Mouse (Mus musculus): Measurements from ENCODE around the gene Dgat2.

Gene Dgat2

GRCm38 (mm10) chr7:99191411-99191810, 8.9 kb upstream of the Dgat2 start:
- DNase-seq = no peak

GRCm38 (mm10) chr7:99189885-99190284, 7.4 kb upstream of the Dgat2 start:
- DNase-seq = peak; percentile 36

- peak; percentile 14 for DNase-seq
Observed at GRCm38 (mm10) chr7:99188630-99189029, 6.1 kb upstream of the Dgat2 start.

DNA sequence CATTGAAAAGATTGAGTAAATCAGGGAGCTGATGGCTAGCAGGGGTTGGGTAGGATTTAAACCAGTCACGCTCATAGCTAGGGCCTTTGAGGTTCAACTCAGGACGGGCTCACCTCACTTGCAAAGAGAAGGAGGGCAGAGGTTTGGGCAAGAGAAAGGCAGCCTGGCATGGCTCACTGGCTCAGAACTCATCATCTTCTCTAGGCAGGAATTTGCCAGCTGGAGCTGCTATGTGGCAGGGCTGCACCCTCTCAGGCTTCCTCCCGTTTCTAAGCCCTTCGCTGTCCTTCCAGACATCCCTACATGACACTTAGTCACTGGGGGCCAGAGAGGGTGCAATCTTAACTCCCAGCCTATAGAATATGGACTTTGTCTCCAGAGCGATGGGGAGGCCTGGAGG, 4.9 kb upstream of the Dgat2 start:
- DNase-seq = no peak

GRCm38 (mm10) chr7:99185405-99185804, 2.9 kb upstream of the Dgat2 start:
- no peak for DNase-seq

DNA sequence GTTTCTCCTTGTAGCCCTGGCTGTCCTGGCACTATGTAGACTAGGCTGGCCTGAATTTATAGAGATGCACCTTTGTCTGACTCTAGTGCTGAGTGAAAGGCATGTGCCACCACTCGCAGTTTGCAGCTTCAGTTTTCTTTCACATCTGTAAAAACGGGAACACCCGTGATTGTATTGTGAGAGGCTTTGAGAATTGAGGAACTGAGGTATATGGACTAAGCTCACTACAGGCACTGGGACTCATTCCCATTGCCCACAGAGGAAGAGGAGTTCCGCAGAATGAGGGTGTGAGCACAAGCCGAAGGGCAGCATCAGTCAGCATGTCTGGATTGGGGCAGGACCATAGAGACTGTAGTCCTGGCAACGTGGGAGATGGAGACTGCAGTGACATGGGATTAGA, 1.2 kb upstream of the Dgat2 start:
- peak; percentile 44 for DNase-seq

DNA sequence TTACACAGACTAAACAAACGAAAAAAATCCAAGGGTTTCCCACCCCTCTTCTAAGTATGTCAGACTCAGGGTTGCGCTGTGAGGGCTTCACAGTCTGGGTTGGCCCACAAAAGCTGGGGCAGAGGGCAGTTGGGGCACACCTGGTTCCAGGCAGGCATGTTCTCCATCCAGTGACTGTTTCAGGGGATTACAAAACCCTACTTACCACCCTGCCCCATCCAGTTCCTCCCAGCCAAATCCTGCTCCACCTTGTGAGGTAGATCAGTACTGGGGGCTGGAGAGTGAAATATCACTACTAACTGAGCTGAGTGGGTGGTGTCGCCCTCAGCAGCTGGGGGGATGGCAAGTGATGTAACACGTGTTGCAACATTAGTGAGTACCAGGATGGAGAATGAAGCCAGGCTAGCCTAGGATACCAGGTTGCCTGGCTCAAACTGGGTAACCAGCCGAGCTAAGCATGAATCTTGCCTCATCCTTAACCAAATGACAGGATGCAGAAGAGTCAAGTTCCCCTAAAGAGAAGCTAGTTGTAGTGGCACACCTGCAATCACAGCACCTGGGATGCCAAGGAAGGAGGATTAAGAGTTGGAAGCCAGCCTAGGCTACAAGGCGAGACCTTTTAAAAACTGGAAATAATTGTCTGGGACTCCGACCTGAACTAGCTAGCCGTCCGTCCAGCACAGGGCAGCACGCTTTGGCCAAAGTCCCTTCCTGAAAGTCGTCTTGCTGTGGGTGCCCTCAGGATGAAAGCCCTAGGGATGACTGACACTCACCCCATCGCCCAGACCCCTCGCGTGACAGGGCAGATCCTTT, 694 bp downstream of the Dgat2 start:
- DNase-seq = peak; percentile 35

GRCm38 (mm10) chr7:99180162-99180561, 2.4 kb downstream of the Dgat2 start:
- DNase-seq = no peak

GRCm38 (mm10) chr7:99179271-99179670, 3.2 kb downstream of the Dgat2 start:
- DNase-seq = no peak

DNA sequence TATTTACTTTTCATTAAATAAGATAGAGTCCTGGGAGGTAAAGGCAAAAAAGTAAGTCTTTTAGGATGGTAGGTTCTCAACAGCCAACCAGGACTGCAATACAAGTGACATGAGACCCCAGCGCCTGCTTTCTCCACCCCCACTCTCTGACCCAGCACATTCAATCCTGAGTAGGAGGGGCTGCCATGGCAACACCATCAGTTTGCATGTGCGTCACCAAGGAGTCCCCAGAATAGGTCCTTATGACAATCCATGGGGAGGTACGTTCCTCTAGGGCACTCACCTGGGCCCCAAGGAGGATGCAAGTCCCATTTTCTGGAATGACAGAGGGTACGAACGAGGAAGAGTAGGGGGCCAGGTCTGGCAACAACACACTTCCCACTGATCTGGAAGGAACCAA, 5.1 kb downstream of the Dgat2 start:
- DNase-seq = no peak

DNA sequence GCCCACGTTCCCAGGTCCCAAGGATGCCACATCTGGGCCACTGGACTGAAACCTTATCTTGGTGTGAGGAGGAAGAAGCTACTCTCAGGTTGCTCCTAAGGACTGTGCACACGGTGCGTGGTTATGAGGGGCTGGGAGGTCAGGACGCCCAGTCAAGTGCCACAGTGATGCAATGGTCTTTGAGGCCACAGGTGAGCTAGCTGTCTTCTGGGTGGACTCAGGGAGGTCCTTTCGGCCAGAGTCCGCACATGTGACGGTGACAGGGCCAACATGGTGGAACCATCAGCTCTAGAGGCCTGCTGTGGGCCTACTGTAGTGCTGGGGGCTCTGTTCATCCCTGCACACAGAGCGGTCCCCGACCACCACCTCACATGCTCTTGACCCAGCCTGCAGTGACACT, 6.9 kb downstream of the Dgat2 start:
- DNase-seq = no peak

DNA sequence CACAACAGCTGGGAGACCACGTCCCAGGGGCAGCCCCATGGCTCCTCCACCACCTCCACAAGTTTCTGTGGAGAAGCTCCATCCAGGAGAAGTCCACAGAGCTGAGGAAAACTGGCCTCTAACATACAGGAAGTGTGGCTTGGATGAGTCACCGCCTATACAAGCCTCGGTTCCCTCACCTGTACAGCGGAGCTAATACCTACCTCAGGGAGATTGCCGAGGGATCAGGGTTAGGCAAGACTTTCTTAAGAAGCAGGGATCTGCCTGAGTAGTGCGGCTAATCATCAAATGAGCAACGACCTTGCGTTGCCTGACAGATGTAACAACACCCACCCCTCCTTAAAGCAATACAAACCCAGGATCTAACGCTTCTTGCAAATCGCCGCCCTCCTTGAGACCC, 7.4 kb downstream of the Dgat2 start:
- DNase-seq = no peak

GRCm38 (mm10) chr7:99174006-99174405, 8.5 kb downstream of the Dgat2 start:
- no peak for DNase-seq

- DNase-seq = peak; percentile 75
Observed at GRCm38 (mm10) chr7:99172898-99173297, 9.6 kb downstream of the Dgat2 start.

DNA sequence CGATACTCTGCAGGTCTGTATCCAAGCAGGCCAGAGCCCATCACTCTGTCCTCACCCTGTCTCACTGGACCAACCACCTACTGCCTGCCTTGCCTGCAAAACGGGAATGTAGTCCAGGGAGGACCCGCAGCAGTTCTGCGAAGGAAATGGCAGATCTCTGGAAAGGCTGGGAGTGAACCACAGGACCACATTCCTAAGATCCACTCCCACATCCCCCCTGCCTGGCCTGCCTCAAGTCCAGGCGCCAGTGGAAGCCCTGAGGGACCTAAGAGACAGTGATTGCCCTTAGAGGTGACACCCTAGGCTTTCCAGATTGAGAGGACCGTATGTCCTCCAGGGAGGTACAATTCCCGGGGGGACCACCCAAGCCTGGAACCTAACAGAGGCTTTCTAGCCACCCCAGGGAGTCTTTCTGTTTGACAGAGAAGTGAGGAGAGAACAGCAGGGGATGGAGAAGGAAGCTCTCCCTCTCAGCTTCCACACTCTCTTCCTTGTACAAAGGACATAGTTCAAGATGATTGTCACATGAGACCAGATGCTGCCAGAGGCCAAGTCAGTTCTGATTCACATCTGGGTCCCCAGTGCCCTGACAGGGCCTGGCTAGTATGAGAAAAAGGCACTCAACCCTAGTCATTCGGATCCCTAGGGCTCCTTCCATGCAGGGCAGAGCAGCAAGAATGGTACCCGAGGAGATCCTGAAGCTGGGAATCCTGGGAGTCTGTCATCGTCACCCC, 10.6 kb downstream of the Dgat2 start:
- no peak for DNase-seq

- DNase-seq = no peak
Observed at GRCm38 (mm10) chr7:99170519-99170918, 12.0 kb downstream of the Dgat2 start.

DNA sequence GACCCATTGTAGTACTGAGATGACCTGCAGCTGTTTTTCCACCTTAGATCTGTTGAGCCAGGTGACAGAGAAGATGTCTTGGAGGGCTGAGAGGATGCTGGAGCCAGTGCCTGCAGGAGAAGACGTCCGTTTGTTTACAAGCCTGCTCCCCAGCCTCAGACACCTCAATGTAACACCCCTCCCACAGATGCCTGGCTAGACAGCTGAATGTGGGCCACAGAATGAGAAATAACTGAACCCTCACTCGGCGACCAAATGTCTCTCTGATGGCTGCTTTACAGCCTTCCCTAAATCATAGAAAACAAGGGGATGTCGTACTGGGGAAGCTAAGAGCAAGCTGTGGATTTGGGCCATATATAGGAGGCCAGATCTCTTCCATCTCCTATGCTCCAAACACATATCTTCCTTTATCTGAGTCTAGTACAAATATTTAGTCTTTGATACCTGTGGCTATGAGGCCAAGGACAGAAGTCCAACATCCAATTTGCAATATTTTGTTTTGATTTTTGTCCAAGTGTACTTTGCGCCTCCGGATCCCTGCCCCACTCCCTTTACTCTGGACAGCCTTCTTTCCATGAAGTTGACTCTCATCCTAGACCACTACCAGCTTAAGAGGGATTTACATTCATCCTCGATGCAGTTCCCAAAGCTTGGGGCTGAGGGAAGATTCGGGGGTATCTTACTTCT, 12.7 kb downstream of the Dgat2 start:
- DNase-seq = no peak

- DNase-seq = no peak
Observed at GRCm38 (mm10) chr7:99168756-99169155, 13.8 kb downstream of the Dgat2 start.

DNA sequence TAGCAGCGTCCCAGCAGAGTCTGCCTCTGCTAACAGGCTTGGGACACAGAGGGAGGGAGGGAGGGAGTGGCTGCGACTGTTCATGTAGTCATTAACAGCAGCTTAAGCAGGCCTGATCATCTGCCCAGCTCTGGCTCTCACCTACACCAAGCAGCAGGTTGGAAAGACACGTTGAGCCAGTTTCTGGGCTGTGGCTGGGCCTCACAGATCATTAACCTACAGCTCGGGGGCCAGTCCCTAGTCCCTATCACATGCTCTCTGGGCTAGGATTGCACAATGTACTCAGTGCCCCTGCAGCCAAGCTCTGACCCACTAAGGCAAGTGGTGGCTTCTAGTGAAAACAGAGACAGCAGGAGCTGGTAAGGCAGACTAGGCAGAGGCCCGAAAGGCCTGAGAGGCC, 14.6 kb downstream of the Dgat2 start:
- peak; percentile 62 for DNase-seq

- no peak for DNase-seq
Observed at GRCm38 (mm10) chr7:99166159-99166558, 16.4 kb downstream of the Dgat2 start.

- no peak for DNase-seq
Observed at GRCm38 (mm10) chr7:99164873-99165410, 17.6 kb downstream of the Dgat2 start.

DNA sequence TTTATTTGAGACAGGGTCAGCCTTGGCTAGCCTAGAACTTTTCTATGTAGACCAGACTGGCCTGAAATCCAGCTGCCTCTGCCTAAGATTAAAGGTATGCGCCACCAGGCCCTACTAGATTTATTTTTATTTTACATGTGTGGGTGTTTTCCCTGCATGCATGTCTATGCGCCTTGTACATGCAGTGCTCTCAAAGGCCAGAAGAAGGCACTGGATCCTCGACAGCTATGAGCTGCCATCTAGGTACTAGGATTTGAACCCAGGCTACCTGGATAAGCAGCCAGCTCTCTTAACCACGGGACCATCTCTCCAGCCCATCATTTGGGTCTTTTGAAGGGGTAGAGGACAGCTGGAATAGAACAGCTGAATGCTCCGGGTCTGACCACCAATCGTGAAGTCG, 20.1 kb downstream of the Dgat2 start:
- DNase-seq = no peak

DNA sequence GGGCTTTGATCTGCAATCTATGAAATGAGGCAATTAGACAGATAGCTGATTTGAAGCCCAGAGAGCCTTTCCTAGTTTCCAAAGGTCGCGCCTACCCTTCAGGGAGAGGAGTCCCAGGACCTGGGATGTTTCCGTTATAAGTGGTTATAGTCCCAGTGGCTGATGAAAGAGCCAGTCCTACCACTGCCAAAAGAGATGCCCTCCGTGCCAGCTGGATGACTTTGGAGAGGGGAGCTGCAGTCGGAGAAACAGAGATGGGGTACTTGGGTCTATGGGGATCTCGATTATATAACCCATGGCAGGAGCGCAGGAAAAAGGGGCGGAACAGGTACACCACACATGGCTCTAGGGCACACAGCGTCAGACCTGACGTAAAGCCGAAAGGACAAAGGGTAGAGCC, 20.6 kb downstream of the Dgat2 start:
- no peak for DNase-seq

DNA sequence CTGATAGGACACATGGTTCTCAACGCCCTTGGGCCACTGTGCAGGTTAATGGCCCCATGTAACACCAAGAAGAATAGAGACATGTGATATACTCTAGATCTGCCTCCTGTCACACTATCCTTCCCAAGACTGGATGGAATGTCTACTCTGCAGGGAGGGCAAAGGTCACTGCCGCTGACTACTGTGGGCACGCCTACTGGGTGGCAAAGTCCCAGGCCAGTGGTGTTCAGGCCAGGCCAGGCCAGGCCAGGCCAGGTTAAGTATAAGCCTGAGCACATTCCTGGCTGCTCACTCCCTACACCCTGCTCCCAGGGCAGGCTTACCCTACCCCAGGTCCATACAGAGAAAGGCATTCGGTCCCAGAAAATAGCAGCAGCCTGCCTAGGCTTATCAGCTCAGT, 21.0 kb downstream of the Dgat2 start:
- DNase-seq = peak; percentile 12
